Mouse (Mus musculus) bone marrow, adult 2 months (tissue): ENCODE measurements around the gene Tmie.

Experiments used
- CTCF ChIP-seq: fragments of 200-500 bp; IDR thresholded peaks from 2 replicates; pipeline ENCODE4 v1.5.1; 2011; ENCODE audit warnings: low read length, control low read depth; ENCODE audit not compliant: control insufficient read depth, insufficient read depth
- POLR2A ChIP-seq: fragments of 200-500 bp; IDR thresholded peaks from 2 replicates; pipeline ENCODE4 v1.6.1; 2011; ENCODE audit warnings: low read depth, mild to moderate bottlenecking, control low read depth, low read length, borderline replicate concordance; ENCODE audit not compliant: control insufficient read depth

DNA sequence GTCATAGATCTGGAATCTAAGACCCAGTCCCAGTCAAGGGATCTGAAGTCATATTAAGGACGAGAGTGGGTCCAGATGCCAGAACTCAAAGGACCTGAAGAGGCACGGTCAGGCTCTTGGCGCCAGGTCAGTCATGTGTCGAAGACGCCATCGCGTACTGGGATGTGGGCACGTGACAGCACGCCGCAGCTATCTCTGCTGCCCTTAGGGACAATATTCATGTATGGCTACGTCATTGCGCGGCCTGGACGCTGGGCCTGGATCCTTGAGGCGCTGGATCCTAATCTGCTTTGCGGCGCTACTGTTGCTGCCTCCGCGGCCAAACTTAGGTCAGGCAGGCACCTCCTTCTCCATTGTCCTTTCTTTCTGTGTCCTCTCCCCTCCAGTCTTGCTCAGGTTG, 45.5 kb downstream of the Tmie start, which contains the start of gene Prss45:
- no peak for TF ChIP-seq POLR2A
- TF ChIP-seq CTCF: no peak
